Mouse (Mus musculus): ENCODE measurements around the gene Hic1. TPM values are rescaled to one million over a fixed set of nuclear protein-coding genes. Genes with fewer than 3 reads are reported as not detected.

Gene Hic1
- polyA plus RNA-seq, 1 experiment, result 0.28 TPM

DNA sequence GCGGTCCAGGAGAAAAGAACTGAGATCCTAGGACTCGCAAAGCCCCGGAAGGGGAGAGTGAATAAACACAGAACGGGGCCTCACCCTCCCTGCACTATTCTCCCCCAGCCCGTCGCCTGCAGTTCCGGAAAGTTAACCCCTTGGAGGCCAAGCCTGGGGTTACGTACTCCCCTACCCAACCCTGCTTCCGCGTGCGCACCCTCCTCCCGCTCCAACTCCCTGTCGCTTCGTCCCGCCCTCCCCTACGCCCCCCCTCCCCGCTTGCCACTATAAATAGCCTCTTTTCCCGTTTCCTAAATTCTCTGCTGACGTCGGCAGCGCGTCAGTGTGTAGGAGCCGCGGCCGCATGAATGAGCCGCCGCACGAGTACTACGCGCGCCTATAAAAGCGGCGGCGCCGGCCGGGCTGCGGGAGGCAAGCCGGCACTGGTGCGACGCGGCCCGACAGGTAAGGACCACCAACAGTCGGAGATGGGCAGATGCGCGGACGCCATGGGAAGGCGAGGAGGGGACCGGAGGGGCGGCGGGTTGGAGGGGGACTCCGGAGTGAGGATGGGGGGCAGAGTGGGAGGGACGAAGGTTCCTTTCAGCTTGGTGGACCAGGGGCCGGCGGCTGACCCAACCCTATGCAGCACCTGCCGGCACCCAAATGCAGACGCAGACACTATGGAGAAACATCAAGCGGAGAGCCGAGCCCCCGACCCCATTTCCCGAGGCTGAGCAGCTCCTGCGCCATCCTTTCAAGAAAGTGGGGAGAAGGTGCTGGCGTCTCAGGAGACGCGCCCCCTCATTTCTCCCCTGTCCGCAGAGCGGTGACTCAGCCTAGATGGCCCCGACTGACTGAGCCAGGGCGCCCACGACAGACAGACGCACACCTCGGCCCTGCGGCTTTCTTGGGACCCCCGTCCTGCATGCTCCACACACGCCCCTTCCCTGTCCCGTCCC, 3.1 kb upstream of the Hic1 start:
- peak overlapping the region; percentile 42; the same call in 1 of the 2 replicates for H3K9ac ChIP-seq (ENCODE audit: low read depth, poor library complexity, severe bottlenecking)
- H3K36me3 ChIP-seq (ENCODE audit: control insufficient read depth, insufficient read depth, low read length, poor library complexity, severe bottlenecking), result peaks cover 7% of the 10 kb centered on the region
- peaks cover 2% of the 10 kb centered on the region for H3K4me1 ChIP-seq (ENCODE audit: control insufficient read depth, insufficient read depth, low read length)
- no peak overlapping the region for H3K27ac ChIP-seq (ENCODE audit: insufficient read depth, low read length)
- no peak for TF ChIP-seq EP300 (IDR thresholded peaks at IDR 0.05; ENCODE audit: insufficient read depth, low read depth, low read length)
- no peak for TF ChIP-seq POLR2A (IDR thresholded peaks at IDR 0.05; ENCODE audit: insufficient read depth, low read length)
- no peak for TF ChIP-seq CTCF (IDR thresholded peaks at IDR 0.05; ENCODE audit: low read depth, low read length)
- no peaks in the 10 kb centered on the region for H3K9me3 ChIP-seq (replicated peaks; ENCODE audit: control insufficient read depth, insufficient read depth, low read length, poor library complexity, severe bottlenecking)
- peak overlapping the region; percentile 24 for H3K4me3 ChIP-seq (ENCODE audit: low read depth, low read length)
- peaks cover 26% of the 10 kb centered on the region for H3K27me3 ChIP-seq (ENCODE audit: control insufficient read depth, insufficient read depth, low read length, poor library complexity, severe bottlenecking)

DNA sequence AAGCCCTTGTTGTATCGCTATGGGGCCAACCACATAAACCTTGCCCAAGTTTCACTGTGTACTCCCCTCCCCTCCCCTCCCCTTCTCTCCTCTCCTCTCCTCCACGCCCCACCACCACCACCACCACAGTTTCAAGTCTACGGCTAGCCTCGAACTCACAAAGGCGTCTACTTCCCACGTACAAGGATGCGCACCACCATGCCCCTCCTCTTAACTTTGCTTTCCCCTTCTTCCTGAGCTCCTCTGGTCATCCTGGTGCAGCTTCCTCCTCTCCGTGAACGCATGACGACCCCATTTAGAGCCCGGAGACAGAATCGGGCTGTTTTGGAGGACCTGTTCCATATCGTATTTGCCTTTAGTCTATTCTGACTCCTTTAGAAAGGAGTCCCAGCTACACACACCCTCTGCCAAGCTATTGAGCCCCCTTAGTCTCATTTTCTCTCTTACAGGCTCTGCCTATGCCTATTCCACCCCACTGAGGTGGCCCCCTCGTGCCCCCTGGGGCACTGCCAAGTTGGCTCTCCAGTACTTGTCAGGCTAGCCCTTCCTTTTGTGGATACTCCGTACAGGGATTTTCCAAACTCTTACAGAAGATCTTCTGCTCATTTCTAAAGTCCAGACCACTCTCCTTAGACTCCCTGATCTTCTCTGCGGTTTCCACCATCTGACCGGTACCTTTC, 2.0 kb upstream of the Hic1 start:
- TF ChIP-seq POLR2A (IDR thresholded peaks at IDR 0.05; ENCODE audit: insufficient read depth, low read length), result no peak
- TF ChIP-seq CTCF (IDR thresholded peaks at IDR 0.05; ENCODE audit: low read depth, low read length), result no peak
- TF ChIP-seq EP300 (IDR thresholded peaks at IDR 0.05; ENCODE audit: insufficient read depth, low read depth, low read length), result no peak
- Histone ChIP-seq H3K4me1 (ENCODE audit: control insufficient read depth, insufficient read depth, low read length) (peaks cover 2% of the 10 kb centered on the region), H3K9ac (ENCODE audit: low read depth, poor library complexity, severe bottlenecking) (0 out of 2 replicates have a peak overlapping the region, but pooled peaks have one; percentile 42), H3K36me3 (ENCODE audit: control insufficient read depth, insufficient read depth, low read length, poor library complexity, severe bottlenecking) (no peaks in the 10 kb centered on the region), H3K9me3 (replicated peaks; ENCODE audit: control insufficient read depth, insufficient read depth, low read length, poor library complexity, severe bottlenecking) (no peaks in the 10 kb centered on the region), H3K27ac (ENCODE audit: insufficient read depth, low read length) (no peak overlapping the region), H3K27me3 (ENCODE audit: control insufficient read depth, insufficient read depth, low read length, poor library complexity, severe bottlenecking) (peaks cover 35% of the 10 kb centered on the region), H3K4me3 (ENCODE audit: low read depth, low read length) (no peak overlapping the region)

DNA sequence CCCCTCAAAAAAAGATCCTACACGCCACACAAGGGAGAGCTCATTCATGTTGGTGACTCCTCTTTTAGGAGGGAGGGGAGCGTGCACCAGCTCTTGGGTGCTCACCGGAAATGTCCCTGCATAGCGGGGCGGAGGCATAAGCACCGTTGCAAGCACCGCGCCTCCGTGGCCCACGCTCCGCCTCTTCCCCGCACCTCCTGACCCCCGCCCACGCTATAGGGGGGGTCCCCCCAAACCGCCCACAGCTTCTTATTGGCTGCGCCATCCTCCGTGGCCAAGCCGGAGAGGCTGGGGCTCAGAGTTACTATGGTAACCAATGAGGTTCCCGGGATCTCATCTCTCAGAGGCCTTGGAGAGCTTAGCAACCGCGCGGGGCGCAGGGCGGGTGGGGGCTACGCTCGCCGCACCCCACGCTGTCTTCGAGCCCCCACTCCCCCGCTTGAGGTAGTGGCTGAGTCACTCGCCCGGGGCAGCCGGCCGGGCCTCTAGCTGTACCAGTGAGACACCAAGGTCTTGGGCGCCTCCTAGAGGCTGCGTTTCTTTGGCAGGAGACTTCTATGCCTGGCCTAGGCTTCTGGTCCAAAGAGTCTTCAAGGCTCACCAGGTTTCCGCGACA, 925 bp upstream of the Hic1 start:
- Histone ChIP-seq H3K36me3 (ENCODE audit: control insufficient read depth, insufficient read depth, low read length, poor library complexity, severe bottlenecking) (no peaks in the 10 kb centered on the region), H3K9me3 (replicated peaks; ENCODE audit: control insufficient read depth, insufficient read depth, low read length, poor library complexity, severe bottlenecking) (no peaks in the 10 kb centered on the region), H3K4me3 (ENCODE audit: low read depth, low read length) (peak overlapping the region; percentile 53), H3K27me3 (ENCODE audit: control insufficient read depth, insufficient read depth, low read length, poor library complexity, severe bottlenecking) (peaks cover 39% of the 10 kb centered on the region), H3K9ac (ENCODE audit: low read depth, poor library complexity, severe bottlenecking) (peak overlapping the region; percentile 22), H3K27ac (ENCODE audit: insufficient read depth, low read length) (no peak overlapping the region), H3K4me1 (ENCODE audit: control insufficient read depth, insufficient read depth, low read length) (peaks cover 2% of the 10 kb centered on the region)
- no peak for TF ChIP-seq EP300 (IDR thresholded peaks at IDR 0.05; ENCODE audit: insufficient read depth, low read depth, low read length)
- TF ChIP-seq POLR2A (IDR thresholded peaks at IDR 0.05; ENCODE audit: insufficient read depth, low read length), result no peak
- TF ChIP-seq CTCF (IDR thresholded peaks at IDR 0.05; ENCODE audit: low read depth, low read length), result peak; percentile 70

DNA sequence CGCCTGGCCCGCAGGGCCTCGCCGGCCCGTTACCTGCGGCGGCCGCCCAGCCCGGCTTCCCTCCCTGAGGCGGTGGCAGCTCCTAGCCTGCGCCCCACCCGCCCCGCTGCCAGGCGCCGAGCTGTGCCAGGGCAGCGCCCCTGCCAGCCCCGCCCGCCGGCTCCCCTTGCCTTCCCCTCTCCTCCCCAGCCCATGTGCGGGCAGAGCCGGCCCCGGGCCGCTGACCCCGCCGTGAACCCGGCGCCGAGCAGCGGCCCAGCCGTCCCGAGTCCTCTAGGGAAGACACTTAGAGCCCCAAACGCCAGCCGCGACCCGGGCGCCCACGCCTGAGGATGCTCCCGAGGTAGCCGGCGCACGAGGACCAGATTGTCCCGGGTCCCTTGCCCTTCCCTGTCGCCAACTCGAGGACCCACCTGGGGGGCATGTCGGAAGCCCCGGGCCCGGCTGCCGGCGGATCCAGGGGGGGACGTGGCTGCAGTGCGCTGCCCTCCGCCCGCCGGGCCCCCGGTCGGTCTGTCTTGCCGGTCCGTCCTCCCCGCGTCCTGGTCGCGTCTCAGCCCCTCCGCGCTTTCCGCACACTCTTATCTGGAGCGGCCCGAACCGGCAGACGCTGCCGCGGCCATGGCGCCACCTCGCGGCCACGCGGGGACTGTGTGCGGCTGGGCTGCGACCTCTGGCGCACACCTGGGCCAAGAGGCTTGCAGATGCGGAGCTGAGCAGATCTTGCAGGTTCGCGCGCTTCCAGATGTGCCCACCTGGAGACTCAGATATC, 543 bp downstream of the Hic1 start:
- peaks cover 39% of the 10 kb centered on the region for H3K27me3 ChIP-seq (ENCODE audit: control insufficient read depth, insufficient read depth, low read length, poor library complexity, severe bottlenecking)
- H3K9me3 ChIP-seq (replicated peaks; ENCODE audit: control insufficient read depth, insufficient read depth, low read length, poor library complexity, severe bottlenecking), result no peaks in the 10 kb centered on the region
- H3K4me1 ChIP-seq (ENCODE audit: control insufficient read depth, insufficient read depth, low read length), result peaks cover 2% of the 10 kb centered on the region

More for the DNA sequence above, 543 bp downstream of the Hic1 start:
- H3K4me3 ChIP-seq (ENCODE audit: low read depth, low read length), result peak overlapping the region; percentile 44
- H3K36me3 ChIP-seq (ENCODE audit: control insufficient read depth, insufficient read depth, low read length, poor library complexity, severe bottlenecking), result no peaks in the 10 kb centered on the region
- peak overlapping the region; percentile 71 for H3K9ac ChIP-seq (ENCODE audit: low read depth, poor library complexity, severe bottlenecking)
- TF ChIP-seq POLR2A (IDR thresholded peaks at IDR 0.05; ENCODE audit: insufficient read depth, low read length) (no peak), EP300 (IDR thresholded peaks at IDR 0.05; ENCODE audit: insufficient read depth, low read depth, low read length) (no peak), CTCF (IDR thresholded peaks at IDR 0.05; ENCODE audit: low read depth, low read length) (peak; percentile 92)
- H3K27ac ChIP-seq (ENCODE audit: insufficient read depth, low read length), result no peak overlapping the region
